Mouse (Mus musculus) T-helper 17 cell (primary cell): ENCODE measurements around the gene Pipox.

Experiments
- in situ Hi-C, 2 experiments: fragments of 300-600 bp; cut with MboI, MseI; formaldehyde crosslinking; loops; 1 replicate in 1 of 2; 2 replicates in 1 of 2; pipeline ENCODE4 v1.15.1; 2025; ENCODE audit warnings: high pct_unique_total_duplicates in 2 of 2

Gene Pipox

DNA sequence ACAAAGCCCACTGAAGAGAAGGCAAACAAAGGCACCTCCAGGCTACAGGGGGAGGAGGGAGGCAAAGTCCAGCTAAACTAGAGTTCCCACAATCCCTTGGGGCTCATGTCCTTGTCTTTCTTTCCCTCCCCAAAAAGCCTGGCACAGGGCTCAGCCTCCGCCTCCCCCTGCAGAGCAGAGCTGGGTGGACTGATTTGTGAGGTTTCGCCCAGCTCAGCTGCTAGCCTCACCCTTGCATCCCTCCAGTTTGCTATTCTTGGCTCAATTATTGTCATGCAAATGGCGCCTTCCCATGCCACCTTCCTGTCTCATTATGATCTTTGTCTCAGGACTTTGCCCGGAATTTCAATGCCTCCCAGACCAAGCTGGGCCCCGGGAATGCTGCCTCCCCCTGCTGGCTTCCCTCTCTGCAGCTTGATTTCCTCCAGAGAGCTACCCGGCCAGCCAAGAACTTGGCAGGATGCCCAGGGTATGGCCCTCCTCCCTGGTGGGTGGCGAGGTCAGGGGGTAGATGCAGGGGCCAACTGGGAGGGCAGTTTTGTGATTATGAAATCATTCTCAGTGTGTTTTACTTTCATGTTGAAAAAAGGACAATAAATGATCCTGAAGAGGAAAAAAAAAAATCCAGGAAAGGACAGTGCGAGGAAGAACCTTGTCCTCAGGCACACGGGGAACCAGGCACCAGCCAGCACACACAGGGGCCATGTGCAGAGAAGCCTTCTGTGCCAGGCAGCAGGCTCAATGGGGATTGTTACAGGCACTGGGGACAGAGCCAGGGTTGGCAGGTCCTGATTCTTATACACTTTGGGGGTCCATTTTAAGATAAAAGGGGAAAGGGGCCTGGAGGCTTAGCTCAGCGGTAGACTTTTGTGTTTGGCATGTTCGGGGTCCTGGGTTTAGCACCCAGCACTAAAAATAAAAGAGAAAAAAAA lies at the start of gene Pipox:
Pipox (minus strand) TSS at position 310 of the 932 bp plus-strand sequence.
- in situ Hi-C loops = no loop called here

DNA sequence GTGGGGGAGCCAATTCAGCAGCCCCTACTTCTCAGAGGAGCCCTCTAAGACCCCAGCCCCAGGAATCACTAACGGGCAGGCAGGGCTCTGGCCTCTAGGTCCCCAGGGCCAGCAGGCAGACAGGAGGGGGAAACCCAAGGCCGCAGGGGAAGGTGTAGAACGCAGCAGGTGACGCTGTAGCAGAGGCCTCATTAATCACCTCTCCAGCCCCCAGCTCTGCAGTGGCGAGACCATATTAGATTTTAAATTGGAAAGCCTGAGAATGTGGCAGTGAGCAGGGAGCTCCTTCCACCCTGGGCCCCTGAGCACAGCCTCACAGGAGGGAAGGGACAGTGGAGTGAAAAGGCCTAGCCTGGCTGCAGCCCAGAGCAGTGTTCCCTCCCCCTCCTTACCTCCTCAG lies 48.3 kb upstream of the Pipox start:
- in situ Hi-C loops = no loop called here

- in situ Hi-C loops = no loop called here
These were observed 43.9 kb upstream of the Pipox start for GRCm38 (mm10) chr11:77937649-77938410.

- in situ Hi-C loops = no loop called here
These were observed 43.0 kb upstream of the Pipox start for GRCm38 (mm10) chr11:77936846-77937245.

- in situ Hi-C loops = no loop called here
These were observed 40.8 kb upstream of the Pipox start for GRCm38 (mm10) chr11:77934568-77935311.

DNA sequence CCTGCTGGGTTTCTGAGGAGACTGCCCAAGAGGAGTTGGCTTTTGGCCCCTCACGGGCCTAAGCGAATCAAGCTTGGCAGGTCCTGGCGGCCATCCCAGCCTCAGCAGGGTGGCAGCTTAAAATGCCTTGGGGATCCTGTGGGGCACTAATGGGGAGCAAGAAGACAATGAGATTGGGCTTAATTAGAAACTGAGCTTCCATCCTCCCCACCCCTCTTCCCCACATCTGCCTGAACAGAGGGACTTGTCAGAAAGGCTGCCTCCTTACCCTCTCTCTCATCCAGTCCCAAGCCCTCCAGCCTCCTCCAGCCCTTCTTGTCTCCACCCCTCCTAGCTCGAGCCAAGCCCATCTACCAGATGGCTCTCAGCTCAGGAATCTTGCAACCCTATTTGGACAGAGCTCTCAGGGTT lies 40.2 kb upstream of the Pipox start:
- in situ Hi-C loops = no loop called here

DNA sequence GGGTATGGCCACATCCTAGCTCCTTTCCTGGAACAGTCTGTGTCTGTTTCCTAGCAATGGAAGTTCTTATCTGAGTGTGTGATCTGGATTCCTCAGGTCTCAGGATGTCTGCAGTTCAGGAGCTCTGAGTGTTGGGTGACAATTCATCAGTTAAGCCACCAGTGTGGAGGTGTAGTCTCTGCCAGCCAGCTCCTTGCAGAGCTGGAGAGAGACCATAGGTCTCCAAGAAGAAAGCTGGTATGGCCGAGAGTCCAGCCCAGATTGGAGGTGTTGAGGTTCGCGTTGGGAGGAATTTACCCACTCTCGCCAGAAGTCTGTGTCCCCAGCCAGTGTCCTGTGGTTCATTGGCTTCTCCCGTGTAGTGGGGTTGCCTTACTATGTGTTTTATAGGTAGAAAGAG lies 38.7 kb upstream of the Pipox start:
- in situ Hi-C loops = no loop called here

- in situ Hi-C loops = no loop called here
These were observed 37.9 kb upstream of the Pipox start for GRCm38 (mm10) chr11:77931541-77932433.

- in situ Hi-C loops = no loop called here
These were observed 37.0 kb upstream of the Pipox start, which contains the start of gene Sez6 for GRCm38 (mm10) chr11:77930751-77931540. Gene Sez6, plus strand, starts transcription at chr11:77930800.

GRCm38 (mm10) chr11:77927837-77928236 lies 33.9 kb upstream of the Pipox start:
- in situ Hi-C loops = no loop called here

GRCm38 (mm10) chr11:77926666-77927065 lies 32.8 kb upstream of the Pipox start:
- in situ Hi-C loops = no loop called here

GRCm38 (mm10) chr11:77925836-77926657 lies 32.2 kb upstream of the Pipox start:
- in situ Hi-C loops = no loop called here

DNA sequence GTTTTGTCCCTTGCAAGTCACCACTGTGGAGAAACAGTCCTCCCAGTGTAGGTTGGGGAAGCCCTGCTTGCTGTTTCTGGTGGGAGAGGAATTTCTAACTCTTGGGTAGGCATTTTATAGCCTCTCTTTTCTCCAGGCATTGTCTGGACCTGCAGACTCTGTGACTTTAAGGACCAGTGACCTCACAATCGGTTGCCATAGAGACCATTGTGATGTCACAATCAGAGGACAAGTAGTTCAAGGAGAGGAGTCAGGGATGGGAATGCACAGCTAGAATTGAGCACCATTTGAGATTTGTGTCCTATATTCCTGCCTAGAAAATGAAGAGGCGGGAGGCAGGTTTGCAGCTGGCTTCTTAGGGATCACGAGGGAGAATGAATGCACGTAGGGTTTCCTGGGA lies 29.4 kb upstream of the Pipox start:
- in situ Hi-C loops = loop anchor here in 1 of 2 experiments (25.0 kb wide), 1 partner anchor 739 kb away; no protein-coding TSS in a partner anchor

DNA sequence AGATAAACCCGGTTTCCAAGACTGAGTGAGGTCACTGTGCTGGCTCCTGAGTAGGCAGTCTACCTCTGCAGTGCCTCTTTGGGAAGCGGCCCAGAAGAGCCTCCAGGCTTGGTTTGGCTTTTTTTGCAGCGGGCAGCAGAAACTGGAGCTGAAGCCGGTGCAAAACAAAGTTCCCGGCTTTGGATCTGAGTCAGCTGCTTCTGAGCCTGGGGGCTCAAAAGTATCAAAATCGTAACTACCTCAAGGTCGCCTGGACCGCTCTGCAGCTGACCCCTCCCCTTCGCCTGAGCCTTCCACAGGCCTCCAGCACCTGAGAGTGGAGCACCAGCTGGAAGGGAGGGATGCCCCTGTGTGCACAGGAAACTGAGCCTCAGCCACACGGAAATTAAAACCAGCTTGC lies 23.3 kb upstream of the Pipox start:
- in situ Hi-C loops = loop anchor here in 1 of 2 experiments (25.0 kb wide), 1 partner anchor 745 kb away; no protein-coding TSS in a partner anchor

GRCm38 (mm10) chr11:77916741-77917140 lies 22.8 kb upstream of the Pipox start:
- in situ Hi-C loops = loop anchor here in 1 of 2 experiments (25.0 kb wide), 1 partner anchor 746 kb away; no protein-coding TSS in a partner anchor

GRCm38 (mm10) chr11:77914598-77915260 lies 20.8 kb upstream of the Pipox start:
- in situ Hi-C loops = loop anchor here in 1 of 2 experiments (25.0 kb wide), 1 partner anchor 748 kb away; no protein-coding TSS in a partner anchor

GRCm38 (mm10) chr11:77913505-77913904 lies 19.6 kb upstream of the Pipox start:
- in situ Hi-C loops = loop anchor here in 1 of 2 experiments (25.0 kb wide), 1 partner anchor 749 kb away; no protein-coding TSS in a partner anchor

DNA sequence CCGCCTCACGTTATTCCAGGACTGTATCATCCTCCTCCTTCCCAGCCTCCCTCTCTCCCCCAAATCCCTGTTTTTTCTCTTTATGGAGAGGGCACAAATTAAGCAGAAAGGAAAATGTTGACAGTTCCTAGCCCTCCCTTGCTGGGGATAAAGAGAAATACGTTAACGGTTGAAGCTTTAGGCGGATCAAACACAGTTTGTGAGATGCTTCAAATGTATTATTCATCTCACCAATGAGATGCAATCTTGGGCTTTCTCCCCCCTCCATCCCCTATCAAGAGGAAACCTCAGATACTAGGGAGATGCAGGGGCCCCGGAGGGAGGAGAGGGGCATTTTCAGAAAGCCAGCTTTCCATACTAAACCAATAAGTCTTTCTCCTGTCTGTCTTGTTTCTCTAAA lies 15.9 kb upstream of the Pipox start:
- in situ Hi-C loops = loop anchor here in 1 of 2 experiments (25.0 kb wide), 1 partner anchor 753 kb away; no protein-coding TSS in a partner anchor
